Mouse (Mus musculus) G1E (cell line): ENCODE measurements around the gene Vmn1r231.

Experiments used
- CTCF ChIP-seq: IDR thresholded peaks from 2 replicates; pipeline ENCODE4 v1.5.1; 2012; ENCODE audit warnings: low read depth, low read length, inconsistent platforms, mixed read lengths
- GATA1 ChIP-seq: IDR thresholded peaks from 2 replicates; pipeline ENCODE4 v1.6.1; 2012; ENCODE audit warnings: borderline replicate concordance, low read length, inconsistent platforms, mixed read lengths
- GATA2 ChIP-seq: IDR thresholded peaks from 2 replicates; pipeline ENCODE4 v1.6.1; 2012; ENCODE audit warnings: low read depth, low read length, inconsistent platforms, borderline replicate concordance
- POLR2AphosphoS5 ChIP-seq: IDR thresholded peaks from 2 replicates; pipeline ENCODE4 v1.6.1; 2012; ENCODE audit warnings: low read depth, low read length, inconsistent platforms; ENCODE audit not compliant: insufficient replicate concordance
- TAL1 ChIP-seq: conservative IDR thresholded peaks from 2 replicates; pipeline ENCODE4 v1.6.1; 2012; ENCODE audit warnings: low read depth, low read length, inconsistent platforms, mixed read lengths

GRCm38 (mm10) chr17:20840144-20840543 is 64.7 kb downstream of the Vmn1r231 start, which contains the start of gene Vmn1r230:
- no peak for TF ChIP-seq CTCF
- TF ChIP-seq GATA1: no peak
- no peak for TF ChIP-seq TAL1
- TF ChIP-seq POLR2AphosphoS5: no peak
- TF ChIP-seq GATA2: no peak
